Mouse (Mus musculus) midbrain, embryonic 13.5 days (tissue): ENCODE results near the gene Pigr. TPM values are rescaled to one million over a fixed set of nuclear protein-coding genes. Genes with fewer than 3 reads are reported as not detected.

Source experiments
- ATAC-seq: fragments of 200-750 bp; cut with Nextera tagmentation; 2 replicates; pipeline ENCODE4 v1.8.0; 2017; ENCODE audit warnings: mild to moderate bottlenecking, moderate TSS enrichment, moderate library complexity
- H3K27ac ChIP-seq: fragments of 300-500 bp; sonication (generic); 2 replicates; pipeline ENCODE4 v1.5.1; 2015; ENCODE audit warnings: inconsistent platforms, mild to moderate bottlenecking, moderate library complexity
- H3K27me3 ChIP-seq: fragments of 300-500 bp; sonication (generic); 2 replicates; pipeline ENCODE4 v1.6.1; 2015; ENCODE audit warnings: mild to moderate bottlenecking, inconsistent platforms
- H3K36me3 ChIP-seq: fragments of 300-500 bp; sonication (generic); 2 replicates; pipeline ENCODE4 v1.6.1; 2015; ENCODE audit warnings: mild to moderate bottlenecking, inconsistent platforms
- H3K4me1 ChIP-seq: fragments of 300-500 bp; sonication (generic); replicated peaks from 2 replicates; pipeline ENCODE4 v1.6.1; 2015; ENCODE audit warnings: inconsistent platforms
- H3K4me2 ChIP-seq: fragments of 300-500 bp; sonication (generic); replicated peaks from 2 replicates; pipeline ENCODE4 v1.6.1; 2015; ENCODE audit warnings: moderate library complexity, mild to moderate bottlenecking, inconsistent platforms
- H3K4me3 ChIP-seq: fragments of 300-500 bp; sonication (generic); replicated peaks from 2 replicates; pipeline ENCODE4 v1.5.1; 2015; ENCODE audit warnings: mild to moderate bottlenecking, inconsistent platforms
- H3K9ac ChIP-seq: fragments of 300-500 bp; sonication (generic); replicated peaks from 2 replicates; pipeline ENCODE4 v1.6.1; 2015; ENCODE audit warnings: mild to moderate bottlenecking, inconsistent platforms
- H3K9me3 ChIP-seq: fragments of 300-500 bp; sonication (generic); 2 replicates; pipeline ENCODE4 v1.6.1; 2016; ENCODE audit warnings: mild to moderate bottlenecking, inconsistent platforms
- WGBS: fragments of 180-500 bp; shearing (Covaris S2); methylation state at CpG from one replicate; pipeline ENCODE4 v1.1.7; 2015; 5-methylcytosine and 5-hydroxymethylcytosine counted together
- polyA plus RNA-seq: library from polyadenylated mRNA; unstranded; fragments of >200 nt; fragmentation: Nextera tagmentation; extraction: Ambion mirVana; gene quantifications from 2 replicates; pipeline ENCODE4 v1.2.1, GENCODE M21; 2015

Gene Pigr
- polyA plus RNA-seq, 1 experiment from 2014 or later = not detected

- Histone ChIP-seq H3K27ac (no peak overlapping the region), H3K4me3 (no peak overlapping the region), H3K9ac (no peak overlapping the region), H3K9me3 (no peaks in the 10 kb centered on the region), H3K4me1 (no peaks in the 10 kb centered on the region), H3K36me3 (no peaks in the 10 kb centered on the region), H3K27me3 (no peaks in the 10 kb centered on the region), H3K4me2 (no peak overlapping the region)
- no peak for ATAC-seq
- 89% methylated on average over 6 of the region's 6 CpGs for WGBS
These were observed 8.9 kb downstream of the Pigr start for GRCm38 (mm10) chr1:130835161-130835936.

DNA sequence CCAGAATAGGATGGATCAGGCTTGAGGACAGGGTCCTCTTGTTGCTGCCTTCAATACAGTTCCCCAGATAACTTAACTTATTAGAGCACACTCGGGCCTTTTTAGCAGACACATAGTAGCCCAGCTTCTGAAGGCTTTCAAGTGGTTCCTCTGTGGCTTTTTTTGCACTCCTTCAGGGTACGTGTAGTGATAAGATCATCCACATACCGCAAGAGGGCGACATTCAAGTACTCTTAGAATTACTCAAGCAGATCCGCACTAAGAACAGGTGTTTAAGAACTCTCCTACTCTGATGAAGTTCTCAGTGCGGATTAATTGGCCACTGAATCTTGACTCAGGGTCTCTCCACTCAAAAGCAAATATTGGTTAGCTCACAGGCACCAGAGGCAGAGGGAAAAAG is 11.8 kb downstream of the Pigr start:
- no peaks in the 10 kb centered on the region for H3K9me3 ChIP-seq
- WGBS = 52% methylated on average over 6 of the region's 6 CpGs
- H3K27ac ChIP-seq = no peak overlapping the region
- H3K4me3 ChIP-seq = no peak overlapping the region
- H3K27me3 ChIP-seq = no peaks in the 10 kb centered on the region
- no peaks in the 10 kb centered on the region for H3K4me1 ChIP-seq
- H3K36me3 ChIP-seq = no peaks in the 10 kb centered on the region
- no peak overlapping the region for H3K4me2 ChIP-seq
- no peak for ATAC-seq
- H3K9ac ChIP-seq = no peak overlapping the region

DNA sequence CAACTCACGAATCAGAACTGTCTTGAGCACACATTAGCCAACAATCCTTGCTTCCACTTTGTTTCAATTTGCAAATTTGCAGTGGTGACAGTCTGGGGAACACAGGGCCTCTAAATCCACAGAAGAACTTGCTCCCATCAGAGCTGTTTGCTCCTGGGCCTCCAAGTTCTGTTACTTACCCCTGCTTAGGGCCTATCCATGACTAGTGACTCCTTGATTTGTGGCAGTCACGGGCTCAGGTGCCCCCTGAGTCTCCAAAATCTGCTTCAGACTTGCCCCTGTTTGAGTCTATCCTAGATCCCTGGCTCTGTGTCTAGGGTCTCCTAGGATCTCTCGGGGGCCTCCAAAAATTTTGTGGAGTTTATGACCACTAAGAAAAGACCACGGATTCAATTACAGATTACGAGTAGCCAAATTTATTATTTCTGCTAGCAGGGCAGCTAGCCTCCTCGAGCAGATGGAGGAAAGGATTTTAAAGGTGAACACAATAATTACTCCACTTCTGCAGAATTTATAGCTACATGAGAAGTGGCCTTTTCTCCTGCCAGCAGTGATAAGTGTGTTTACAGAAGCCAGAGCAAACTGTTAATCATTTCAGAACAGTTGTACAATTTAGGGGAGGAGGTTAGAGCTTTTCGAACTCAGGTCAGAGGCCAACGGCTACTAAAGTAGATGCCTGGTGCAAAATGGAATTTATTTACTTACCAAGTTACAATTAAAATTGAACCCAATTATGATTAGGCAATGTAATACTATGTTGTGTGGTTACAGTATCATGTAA is 14.3 kb downstream of the Pigr start:
- no peak for ATAC-seq
- Histone ChIP-seq H3K36me3 (no peaks in the 10 kb centered on the region), H3K4me3 (no peak overlapping the region), H3K9me3 (no peaks in the 10 kb centered on the region), H3K4me1 (no peaks in the 10 kb centered on the region), H3K9ac (no peak overlapping the region), H3K27ac (no peak overlapping the region), H3K4me2 (no peak overlapping the region), H3K27me3 (no peaks in the 10 kb centered on the region)
- 87% methylated on average over 8 of the region's 8 CpGs for WGBS

- Histone ChIP-seq H3K27me3 (no peaks in the 10 kb centered on the region), H3K4me1 (no peaks in the 10 kb centered on the region), H3K4me3 (no peak overlapping the region), H3K9me3 (no peaks in the 10 kb centered on the region), H3K9ac (no peak overlapping the region), H3K27ac (no peak overlapping the region), H3K4me2 (no peak overlapping the region), H3K36me3 (no peaks in the 10 kb centered on the region)
- ATAC-seq = no peak
- WGBS = 90% methylated on average over 7 of the region's 7 CpGs
These were observed 15.1 kb downstream of the Pigr start for GRCm38 (mm10) chr1:130841621-130842020.

DNA sequence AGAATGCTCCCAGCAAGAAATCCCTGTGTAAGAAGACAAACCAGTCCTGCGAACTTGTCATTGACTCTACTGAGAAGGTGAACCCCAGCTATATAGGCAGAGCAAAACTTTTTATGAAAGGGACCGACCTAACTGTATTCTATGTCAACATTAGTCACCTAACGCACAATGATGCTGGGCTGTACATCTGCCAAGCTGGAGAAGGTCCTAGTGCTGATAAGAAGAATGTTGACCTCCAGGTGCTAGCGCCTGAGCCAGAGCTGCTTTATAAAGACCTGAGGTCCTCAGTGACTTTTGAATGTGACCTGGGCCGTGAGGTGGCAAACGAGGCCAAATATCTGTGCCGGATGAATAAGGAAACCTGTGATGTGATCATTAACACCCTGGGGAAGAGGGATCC is 18.0 kb downstream of the Pigr start:
- Histone ChIP-seq H3K4me1 (no peaks in the 10 kb centered on the region), H3K4me3 (no peak overlapping the region), H3K27ac (no peak overlapping the region), H3K36me3 (no peaks in the 10 kb centered on the region), H3K9me3 (no peaks in the 10 kb centered on the region), H3K4me2 (no peak overlapping the region), H3K27me3 (no peaks in the 10 kb centered on the region), H3K9ac (no peak overlapping the region)
- ATAC-seq = no peak
- WGBS = 92% methylated on average over 7 of the region's 7 CpGs

DNA sequence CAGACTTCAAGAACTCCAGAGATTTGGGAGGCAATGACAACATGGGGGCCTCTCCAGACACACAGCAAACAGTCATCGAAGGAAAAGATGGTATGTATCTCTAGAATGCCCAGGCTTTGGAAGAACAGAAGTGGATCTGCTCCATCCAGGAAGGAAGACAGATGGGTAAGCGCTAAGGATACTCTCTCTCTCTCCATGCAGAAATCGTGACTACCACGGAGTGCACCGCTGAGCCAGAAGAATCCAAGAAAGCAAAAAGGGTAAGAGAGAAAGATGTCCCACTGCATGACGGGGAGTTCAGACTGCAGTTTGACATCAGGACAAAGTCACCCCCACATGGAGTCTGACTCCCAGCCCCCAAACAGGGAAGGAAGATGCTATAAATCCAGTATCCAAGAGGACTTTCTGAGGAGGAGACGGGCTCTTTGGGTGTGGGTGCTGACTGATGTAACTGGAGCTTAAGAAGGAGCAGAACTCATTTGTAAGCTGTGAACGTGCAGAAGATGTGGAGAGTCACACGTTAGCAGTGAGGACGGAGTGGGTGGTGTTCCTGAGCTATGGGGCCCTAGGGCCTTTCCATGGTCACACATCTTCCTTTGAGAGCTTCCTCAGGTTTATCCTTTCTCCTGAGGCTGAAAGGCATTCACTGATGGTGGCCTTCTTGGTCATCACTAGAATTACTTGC is 23.2 kb downstream of the Pigr start:
- no peak for ATAC-seq
- 0 out of 2 replicates have a peak, but pooled peaks cover 3% of the 10 kb centered on the region for H3K4me1 ChIP-seq
- H3K9ac ChIP-seq = no peak overlapping the region
- H3K36me3 ChIP-seq = no peaks in the 10 kb centered on the region
- no peaks in the 10 kb centered on the region for H3K27me3 ChIP-seq
- 93% methylated on average over 10 of the region's 10 CpGs for WGBS
- no peaks in the 10 kb centered on the region for H3K9me3 ChIP-seq
- H3K4me3 ChIP-seq = no peak overlapping the region
- no peak overlapping the region for H3K27ac ChIP-seq
- H3K4me2 ChIP-seq = no peak overlapping the region

- no peaks in the 10 kb centered on the region for H3K36me3 ChIP-seq
- H3K4me2 ChIP-seq = no peak overlapping the region
- H3K4me3 ChIP-seq = no peak overlapping the region
- H3K9ac ChIP-seq = no peak overlapping the region
- no peak for ATAC-seq
- no peak overlapping the region for H3K27ac ChIP-seq
- H3K9me3 ChIP-seq = no peaks in the 10 kb centered on the region
- 0 out of 2 replicates have a peak, but pooled peaks cover 3% of the 10 kb centered on the region for H3K4me1 ChIP-seq
- H3K27me3 ChIP-seq = no peaks in the 10 kb centered on the region
- 92% methylated on average over 5 of the region's 5 CpGs for WGBS
These were observed 23.9 kb downstream of the Pigr start for GRCm38 (mm10) chr1:130850405-130850804.

DNA sequence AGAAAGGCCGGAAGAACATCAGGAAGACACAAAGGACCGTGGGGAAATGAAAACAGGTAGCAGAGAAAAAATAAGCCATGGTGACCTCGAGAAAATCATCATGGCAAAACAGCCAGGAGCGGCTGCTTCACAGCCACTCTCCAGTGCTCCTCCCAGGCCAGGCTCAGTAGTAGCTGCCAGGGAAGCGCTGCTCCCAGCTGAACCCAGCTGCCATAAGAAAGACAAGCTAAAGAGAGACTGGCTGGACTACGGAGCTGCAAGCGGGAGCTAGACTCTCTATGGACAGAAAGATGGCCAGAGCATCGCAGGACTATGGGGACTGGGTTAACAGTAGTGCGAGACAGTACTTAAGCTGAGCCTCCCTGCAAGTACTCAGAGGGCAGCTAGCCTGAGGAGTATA is 28.3 kb downstream of the Pigr start:
- H3K9me3 ChIP-seq = no peaks in the 10 kb centered on the region
- 79% methylated on average over 9 of the region's 9 CpGs for WGBS
- ATAC-seq = no peak

DNA sequence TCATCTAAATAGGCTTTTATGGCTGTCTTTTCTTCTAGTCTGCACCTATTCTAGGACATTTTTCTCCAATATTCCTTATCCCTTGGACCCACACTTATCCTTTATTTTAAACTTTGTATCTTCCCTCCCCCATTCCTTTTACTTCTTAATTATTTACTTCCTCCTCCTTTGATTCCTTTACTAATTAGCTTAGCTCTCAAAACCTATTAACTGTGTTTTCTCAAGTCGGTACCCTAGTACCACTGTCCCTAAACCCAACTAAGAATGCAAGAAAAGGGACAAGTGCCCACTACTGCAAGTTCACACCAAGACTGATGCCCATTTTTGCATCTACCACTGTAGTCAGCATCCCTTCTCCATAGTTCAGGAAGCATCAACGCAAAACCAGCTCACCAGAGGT is 29.2 kb downstream of the Pigr start:
- no peak overlapping the region for H3K27ac ChIP-seq
- H3K4me1 ChIP-seq = 0 out of 2 replicates have a peak, but pooled peaks cover 3% of the 10 kb centered on the region
- no peak overlapping the region for H3K4me2 ChIP-seq
- no peaks in the 10 kb centered on the region for H3K27me3 ChIP-seq
- no peaks in the 10 kb centered on the region for H3K9me3 ChIP-seq
- ATAC-seq = no peak
- no peaks in the 10 kb centered on the region for H3K36me3 ChIP-seq
- WGBS = 81% methylated on average over 2 of the region's 2 CpGs
- H3K9ac ChIP-seq = no peak overlapping the region
- no peak overlapping the region for H3K4me3 ChIP-seq

More for the DNA sequence above, 28.3 kb downstream of the Pigr start:
- H3K36me3 ChIP-seq = no peaks in the 10 kb centered on the region
- no peaks in the 10 kb centered on the region for H3K27me3 ChIP-seq
- H3K4me2 ChIP-seq = no peak overlapping the region
- no peak overlapping the region for H3K9ac ChIP-seq
- H3K27ac ChIP-seq = no peak overlapping the region
- H3K4me3 ChIP-seq = no peak overlapping the region
- 0 out of 2 replicates have a peak, but pooled peaks cover 3% of the 10 kb centered on the region for H3K4me1 ChIP-seq

DNA sequence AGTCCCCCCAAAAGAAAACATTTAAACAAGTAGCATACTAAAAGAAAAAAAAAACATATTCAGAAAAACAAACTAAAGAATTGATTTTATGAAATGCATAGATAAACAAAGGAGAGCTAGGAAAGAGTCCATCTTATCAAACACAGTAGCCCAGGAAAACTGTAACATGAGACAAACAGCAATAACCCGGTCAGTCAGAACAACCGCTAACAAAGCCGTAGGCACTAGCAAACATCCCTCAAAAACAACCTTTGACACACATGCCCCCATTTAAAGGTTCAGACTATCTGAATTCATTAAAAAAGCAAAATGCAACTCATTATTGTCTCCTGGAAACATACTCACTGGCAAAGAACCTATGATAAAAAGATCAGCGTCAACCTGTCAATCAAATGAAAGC is 31.0 kb downstream of the Pigr start:
- no peaks in the 10 kb centered on the region for H3K9me3 ChIP-seq
- no peaks in the 10 kb centered on the region for H3K27me3 ChIP-seq
- H3K4me2 ChIP-seq = no peak overlapping the region
- no peak for ATAC-seq
- no peaks in the 10 kb centered on the region for H3K36me3 ChIP-seq
- H3K4me3 ChIP-seq = no peak overlapping the region
- H3K9ac ChIP-seq = no peak overlapping the region
- H3K4me1 ChIP-seq = 0 out of 2 replicates have a peak, but pooled peaks cover 3% of the 10 kb centered on the region
- 88% methylated on average over 4 of the region's 4 CpGs for WGBS
- H3K27ac ChIP-seq = no peak overlapping the region

DNA sequence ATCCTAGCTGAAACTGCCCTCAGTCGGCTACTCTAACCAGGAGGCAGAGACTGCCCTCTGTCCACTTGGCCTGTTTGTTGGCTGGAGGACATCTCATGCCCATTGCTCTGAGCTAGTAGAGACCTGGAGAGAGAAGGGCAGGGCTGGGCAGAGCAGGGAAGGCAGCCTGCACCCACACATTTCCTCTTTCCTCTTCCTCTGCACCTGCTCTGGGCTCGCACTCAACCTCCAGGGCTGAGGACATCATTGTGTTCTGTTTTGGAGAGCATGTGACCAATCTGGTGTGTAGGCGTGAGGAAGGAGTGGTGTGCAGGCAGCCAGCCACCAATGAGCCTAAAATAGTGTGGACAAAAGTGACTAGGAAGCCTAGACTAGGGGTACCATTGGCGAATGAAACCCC is 37.8 kb downstream of the Pigr start:
- H3K9me3 ChIP-seq = no peaks in the 10 kb centered on the region
- H3K27ac ChIP-seq = no peak overlapping the region
- H3K36me3 ChIP-seq = no peaks in the 10 kb centered on the region
- no peaks in the 10 kb centered on the region for H3K27me3 ChIP-seq
- H3K4me2 ChIP-seq = no peak overlapping the region
- no peak for ATAC-seq
- 92% methylated on average over 4 of the region's 4 CpGs for WGBS
- no peak overlapping the region for H3K4me3 ChIP-seq
- H3K9ac ChIP-seq = no peak overlapping the region
- no peaks in the 10 kb centered on the region for H3K4me1 ChIP-seq

GRCm38 (mm10) chr1:130864741-130865140 is 38.3 kb downstream of the Pigr start:
- Histone ChIP-seq H3K36me3 (no peaks in the 10 kb centered on the region), H3K27me3 (no peaks in the 10 kb centered on the region), H3K4me2 (no peak overlapping the region), H3K9me3 (no peaks in the 10 kb centered on the region), H3K4me1 (no peaks in the 10 kb centered on the region), H3K4me3 (no peak overlapping the region), H3K9ac (no peak overlapping the region), H3K27ac (no peak overlapping the region)
- 92% methylated on average over 5 of the region's 5 CpGs for WGBS
- no peak for ATAC-seq
